Mouse (Mus musculus) C2C12 (cell line): ENCODE results near the gene Pglyrp1. TPM values are rescaled to one million over a fixed set of nuclear protein-coding genes. Genes with fewer than 3 reads are reported as not detected.
"Not testable (repeated sequence)": the region's sequence is repeated elsewhere in the genome, so short reads cannot be mapped to it uniquely, and the experiment has no call there.

Experiments
- H3K27me3 ChIP-seq: one replicate; pipeline ENCODE4 v1.6.1; 2011; ENCODE audit not compliant: control insufficient read depth, insufficient read depth, insufficient read length
- H3K36me3 ChIP-seq: one replicate; pipeline ENCODE4 v1.6.1; 2011; ENCODE audit not compliant: control insufficient read depth, insufficient read depth
- H3K4me3 ChIP-seq: one replicate; pipeline ENCODE4 v1.5.1; 2011; ENCODE audit warnings: mild to moderate bottlenecking, control low read depth; ENCODE audit not compliant: poor library complexity, insufficient read depth, severe bottlenecking
- H3K79me2 ChIP-seq: one replicate; pipeline ENCODE4 v1.6.1; 2011; ENCODE audit not compliant: control insufficient read depth, insufficient read depth
- H3K79me3 ChIP-seq: one replicate; pipeline ENCODE4 v1.6.1; 2011; ENCODE audit warnings: low read depth, control low read depth
- H3ac ChIP-seq: one replicate; pipeline ENCODE3; 2011; ENCODE audit warnings: low read depth; ENCODE audit not compliant: control insufficient read depth, insufficient read length
- CEBPB ChIP-seq: IDR thresholded peaks from one replicate; pipeline ENCODE4 v1.6.1; 2011; ENCODE audit warnings: low read depth, mild to moderate bottlenecking, control low read depth, moderate library complexity
- CTCF ChIP-seq: IDR thresholded peaks from one replicate; pipeline ENCODE4 v1.5.1; 2011; ENCODE audit not compliant: control insufficient read depth, insufficient read depth, insufficient read length
- FOSL1 ChIP-seq: IDR thresholded peaks from one replicate; pipeline ENCODE4 v1.8.0; 2011; ENCODE audit warnings: mild to moderate bottlenecking, low read length; ENCODE audit not compliant: poor library complexity, insufficient read depth, severe bottlenecking
- MAX ChIP-seq: IDR thresholded peaks from one replicate; pipeline ENCODE4 v1.6.1; 2011; ENCODE audit warnings: mild to moderate bottlenecking, control low read depth
- MYOD1 ChIP-seq: IDR thresholded peaks from one replicate; pipeline ENCODE4 v1.6.1; 2011; ENCODE audit warnings: low read depth; ENCODE audit not compliant: control insufficient read depth, insufficient read length
- MYOG ChIP-seq: IDR thresholded peaks from one replicate; pipeline ENCODE4 v1.6.1; 2011; ENCODE audit not compliant: control insufficient read depth, insufficient read length; ENCODE audit errors: extremely low read depth
- USF1 ChIP-seq: IDR thresholded peaks from one replicate; pipeline ENCODE4 v1.6.1; 2011; ENCODE audit warnings: low read depth, mild to moderate bottlenecking, control low read depth, moderate library complexity
- long read RNA-seq, 2 experiments: library from polyadenylated mRNA; unstranded; transcript quantifications; one replicate each; pipeline ENCODE4 v2.0.0; 2019 to 2020
- polyA plus RNA-seq: library from polyadenylated mRNA; unstranded; fragments of >200 nt; fragmentation: generic; extraction: Trizol; gene quantifications from one replicate; pipeline ENCODE4 v1.2.1, GENCODE M21; 2012; ENCODE audit warnings: missing spikeins

The Pglyrp1 gene
- 0.05 TPM for polyA plus RNA-seq
- long read RNA-seq, experiment 1: 0 reads
- long read RNA-seq, experiment 2: 0 reads

- H3K79me3 ChIP-seq, H3K36me3 ChIP-seq, H3ac ChIP-seq: not testable (repeated sequence)
Observed at GRCm38 (mm10) chr7:18871031-18871430, at the start of gene Pglyrp1. Pglyrp1 (plus strand) TSS chr7:18871331.

GRCm38 (mm10) chr7:18821507-18821906 is 49.6 kb upstream of the Pglyrp1 start, which contains the start of gene Psg17:
Psg17 (minus strand) TSS chr7:18821607.
- Histone ChIP-seq H3K36me3 (no peaks in the 10 kb centered on the region), H3ac (no peak within 1 kb of the TSS), H3K79me3 (no peaks in the 10 kb centered on the region), H3K4me3 (no peak within 1 kb of the TSS), H3K79me2 (no peaks in the 10 kb centered on the region), H3K27me3 (no peaks in the 10 kb centered on the region)
- no peak for TF ChIP-seq FOSL1
- TF ChIP-seq CEBPB: no peak

More at GRCm38 (mm10) chr7:18871031-18871430, at the start of gene Pglyrp1:
- H3K27me3 ChIP-seq, H3K4me3 ChIP-seq, H3K79me2 ChIP-seq: not testable (repeated sequence)

- no peaks in the 10 kb centered on the region for H3K79me3 ChIP-seq
- H3ac ChIP-seq: no peak overlapping the region
- no peak for TF ChIP-seq MAX
- TF ChIP-seq USF1: no peak
- no peaks in the 10 kb centered on the region for H3K79me2 ChIP-seq
- H3K4me3 ChIP-seq: no peak overlapping the region
- H3K27me3 ChIP-seq: no peaks in the 10 kb centered on the region
- H3K36me3 ChIP-seq: no peaks in the 10 kb centered on the region
Observed at GRCm38 (mm10) chr7:18827792-18828546, 43.2 kb upstream of the Pglyrp1 start.

GRCm38 (mm10) chr7:18828592-18828991 is 42.5 kb upstream of the Pglyrp1 start:
- Histone ChIP-seq H3K79me2 (no peaks in the 10 kb centered on the region), H3K36me3 (no peaks in the 10 kb centered on the region), H3K27me3 (no peaks in the 10 kb centered on the region), H3K79me3 (no peaks in the 10 kb centered on the region), H3ac (no peak overlapping the region), H3K4me3 (no peak overlapping the region)
- TF ChIP-seq MYOD1 (no peak), CTCF (no peak), MAX (no peak), USF1 (no peak), CEBPB (no peak), FOSL1 (no peak), MYOG (no peak)

GRCm38 (mm10) chr7:18829545-18829944 is 41.6 kb upstream of the Pglyrp1 start:
- no peak for TF ChIP-seq MAX
- no peak for TF ChIP-seq USF1
- TF ChIP-seq MYOD1: no peak
- TF ChIP-seq FOSL1: no peak
- TF ChIP-seq CTCF: no peak
- no peak for TF ChIP-seq CEBPB
- TF ChIP-seq MYOG: no peak
- no peaks in the 10 kb centered on the region for H3K36me3 ChIP-seq
- H3K79me3 ChIP-seq: no peaks in the 10 kb centered on the region
- no peaks in the 10 kb centered on the region for H3K27me3 ChIP-seq
- no peak overlapping the region for H3K4me3 ChIP-seq
- no peaks in the 10 kb centered on the region for H3K79me2 ChIP-seq
- no peak overlapping the region for H3ac ChIP-seq

- TF ChIP-seq CEBPB (no peak), CTCF (no peak), USF1 (no peak), MYOG (no peak), MAX (no peak)
- Histone ChIP-seq H3K4me3 (no peak overlapping the region), H3K36me3 (no peaks in the 10 kb centered on the region), H3ac (no peak overlapping the region), H3K27me3 (no peaks in the 10 kb centered on the region), H3K79me3 (no peaks in the 10 kb centered on the region), H3K79me2 (no peaks in the 10 kb centered on the region)
Observed at GRCm38 (mm10) chr7:18832298-18832697, 38.8 kb upstream of the Pglyrp1 start.
